Mouse (Mus musculus) bone marrow macrophage, adult 2 months (primary cell): ENCODE measurements around the gene 2410015M20Rik. TPM values are rescaled to one million over a fixed set of nuclear protein-coding genes. Genes with fewer than 3 reads are reported as not detected.
A peak's percentile ranks its signal among the peaks of the same experiment; 100 is the strongest.

Experiments used
- H3K27ac ChIP-seq: 2 replicates; pipeline ENCODE4 v1.5.1; 2012; ENCODE audit warnings: low read depth, low read length; ENCODE audit not compliant: insufficient read depth
- H3K4me1 ChIP-seq: 2 replicates; pipeline ENCODE4 v1.6.1; 2012; ENCODE audit warnings: low read length; ENCODE audit not compliant: control insufficient read depth, insufficient read depth
- H3K4me3 ChIP-seq: 2 replicates; pipeline ENCODE4 v1.5.1; 2012; ENCODE audit warnings: mild to moderate bottlenecking, low read length, moderate library complexity; ENCODE audit not compliant: insufficient read depth
- CTCF ChIP-seq: IDR thresholded peaks from 2 replicates; pipeline ENCODE4 v1.5.1; 2012; ENCODE audit warnings: low read depth, mild to moderate bottlenecking, low read length, moderate library complexity
- POLR2A ChIP-seq: IDR thresholded peaks from 2 replicates; pipeline ENCODE4 v1.6.1; 2012; ENCODE audit warnings: mild to moderate bottlenecking, low read depth, low read length, borderline replicate concordance
- polyA plus RNA-seq: library from polyadenylated mRNA; stranded (reverse); fragments of >200 nt; gene quantifications from 2 replicates; pipeline ENCODE4 v1.2.4, GENCODE M21; 2012; ENCODE audit not compliant: missing spikeins, insufficient read depth, insufficient read length

2410015M20Rik gene
- polyA plus RNA-seq, 1 experiment = 80.8 TPM

- Histone ChIP-seq H3K4me3 (peak within 1 kb of the TSS; percentile 97), H3K4me1 (peaks cover 14% of the 10 kb centered on the region), H3K27ac (no peak within 1 kb of the TSS)
- TF ChIP-seq CTCF = no peak
- TF ChIP-seq POLR2A = no peak
Measured at GRCm38 (mm10) chr17:56627530-56628277, 18.1 kb upstream of the 2410015M20Rik start, which contains the start of gene Catsperd. Gene Catsperd (plus strand): TSS chr17:56628143.

DNA sequence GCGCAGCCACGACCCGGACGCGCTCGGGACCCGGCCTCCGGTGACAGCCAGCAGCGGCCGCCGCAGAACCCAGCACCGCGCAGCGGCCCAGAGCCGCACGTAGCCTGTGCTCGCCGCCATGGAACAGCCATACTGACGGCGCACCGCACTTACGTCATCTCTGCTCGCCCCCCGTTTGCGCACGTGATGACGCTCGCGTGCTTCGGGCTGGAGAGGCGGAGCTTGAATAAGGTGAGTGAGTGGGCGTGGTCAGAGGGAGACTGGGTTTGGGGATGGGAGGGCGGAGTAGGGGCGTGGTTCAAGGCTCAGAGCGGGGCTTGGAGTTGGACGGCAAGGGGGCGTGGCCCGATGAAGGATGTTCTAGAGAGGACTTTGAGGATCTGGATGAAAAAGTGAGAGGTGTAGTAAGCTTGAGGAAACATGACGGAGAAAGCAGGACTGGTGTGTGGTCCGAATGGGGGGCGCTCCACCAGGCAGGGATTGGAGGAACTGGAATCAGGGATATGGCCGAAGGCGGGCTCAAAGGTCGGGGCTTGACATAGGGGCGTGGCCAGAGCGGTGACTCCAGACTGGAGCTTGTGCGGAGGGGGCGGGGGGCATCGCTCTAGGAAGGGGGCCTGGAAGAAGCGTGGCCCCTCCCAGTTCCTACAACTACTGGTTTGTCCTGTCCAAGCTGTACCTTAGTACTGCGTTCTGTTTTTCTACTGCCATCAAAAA, 17.3 kb upstream of the 2410015M20Rik start, which contains the start of gene Lonp1:
Gene Lonp1, minus strand, starts transcription at position 134 of the 717 bp plus-strand sequence.
- TF ChIP-seq POLR2A (no peak), CTCF (no peak)
- H3K4me1 ChIP-seq = peaks cover 14% of the 10 kb centered on the region

DNA sequence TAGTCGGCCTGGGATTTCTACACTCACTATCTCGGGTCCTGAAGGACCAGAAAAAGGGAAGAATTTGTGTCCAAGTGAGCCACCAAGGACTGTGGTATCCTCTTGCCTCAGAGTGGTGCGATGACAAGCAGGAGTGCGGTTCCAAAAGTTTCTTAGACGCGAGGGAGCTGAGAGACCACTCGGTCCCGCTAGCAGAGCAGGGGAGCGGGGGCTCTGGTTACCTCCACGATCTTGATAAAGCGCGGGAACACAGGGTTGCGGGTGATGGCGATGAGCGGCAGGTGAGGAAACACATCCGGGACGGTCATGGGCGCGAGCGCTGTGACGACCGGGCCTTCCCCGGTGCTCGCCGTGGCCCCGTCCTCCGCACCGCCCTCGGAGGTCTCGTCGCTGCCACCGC, 16.7 kb upstream of the 2410015M20Rik start:
- peak overlapping the region; percentile 97 for H3K4me3 ChIP-seq
- peak overlapping the region; percentile 35; the same call in 1 of the 2 replicates for H3K27ac ChIP-seq
- peaks cover 14% of the 10 kb centered on the region for H3K4me1 ChIP-seq
- TF ChIP-seq CTCF = no peak
- TF ChIP-seq POLR2A = no peak

More for the DNA sequence above, 17.3 kb upstream of the 2410015M20Rik start, which contains the start of gene Lonp1:
- peak within 1 kb of the TSS; percentile 97 for H3K4me3 ChIP-seq
- peak within 1 kb of the TSS; percentile 35 for H3K27ac ChIP-seq

- peak overlapping the region; percentile 97; the same call in 1 of the 2 replicates for H3K4me3 ChIP-seq
- H3K4me1 ChIP-seq = peaks cover 14% of the 10 kb centered on the region
- no peak overlapping the region for H3K27ac ChIP-seq
- TF ChIP-seq CTCF (no peak), POLR2A (no peak)
Measured at GRCm38 (mm10) chr17:56625495-56625894, 15.9 kb upstream of the 2410015M20Rik start.

- Histone ChIP-seq H3K4me1 (peaks cover 5% of the 10 kb centered on the region; the same call in 1 of the 2 replicates), H3K4me3 (no peak overlapping the region), H3K27ac (no peak overlapping the region)
- no peak for TF ChIP-seq CTCF
- no peak for TF ChIP-seq POLR2A
Measured at GRCm38 (mm10) chr17:56617628-56618027, 8.1 kb upstream of the 2410015M20Rik start.

DNA sequence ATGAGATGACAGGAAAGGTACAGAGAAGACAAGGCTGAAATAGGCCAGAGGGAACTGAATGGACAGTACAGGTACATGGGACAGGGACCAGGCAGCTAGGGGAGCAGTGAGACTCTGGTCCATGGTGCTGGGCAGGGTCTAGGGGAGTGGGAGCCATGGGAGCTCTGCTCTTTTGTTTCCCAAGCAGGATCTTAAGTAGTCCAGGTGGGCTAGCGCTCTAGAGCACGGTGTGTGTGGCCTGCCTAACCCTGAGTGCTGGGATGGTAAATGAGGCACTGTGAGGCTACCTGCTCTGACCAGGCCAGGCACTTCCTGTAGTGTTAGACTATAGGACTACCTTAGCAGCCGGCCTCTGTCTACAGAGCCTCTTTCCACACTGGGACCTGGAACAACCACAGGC, 7.2 kb upstream of the 2410015M20Rik start:
- no peak overlapping the region for H3K4me3 ChIP-seq
- TF ChIP-seq CTCF (no peak), POLR2A (no peak)
- no peak overlapping the region for H3K27ac ChIP-seq
- peaks cover 9% of the 10 kb centered on the region for H3K4me1 ChIP-seq

- TF ChIP-seq CTCF (no peak), POLR2A (no peak)
- Histone ChIP-seq H3K4me1 (peaks cover 18% of the 10 kb centered on the region), H3K4me3 (no peak overlapping the region), H3K27ac (no peak overlapping the region)
Measured at GRCm38 (mm10) chr17:56615792-56616191, 6.2 kb upstream of the 2410015M20Rik start.

DNA sequence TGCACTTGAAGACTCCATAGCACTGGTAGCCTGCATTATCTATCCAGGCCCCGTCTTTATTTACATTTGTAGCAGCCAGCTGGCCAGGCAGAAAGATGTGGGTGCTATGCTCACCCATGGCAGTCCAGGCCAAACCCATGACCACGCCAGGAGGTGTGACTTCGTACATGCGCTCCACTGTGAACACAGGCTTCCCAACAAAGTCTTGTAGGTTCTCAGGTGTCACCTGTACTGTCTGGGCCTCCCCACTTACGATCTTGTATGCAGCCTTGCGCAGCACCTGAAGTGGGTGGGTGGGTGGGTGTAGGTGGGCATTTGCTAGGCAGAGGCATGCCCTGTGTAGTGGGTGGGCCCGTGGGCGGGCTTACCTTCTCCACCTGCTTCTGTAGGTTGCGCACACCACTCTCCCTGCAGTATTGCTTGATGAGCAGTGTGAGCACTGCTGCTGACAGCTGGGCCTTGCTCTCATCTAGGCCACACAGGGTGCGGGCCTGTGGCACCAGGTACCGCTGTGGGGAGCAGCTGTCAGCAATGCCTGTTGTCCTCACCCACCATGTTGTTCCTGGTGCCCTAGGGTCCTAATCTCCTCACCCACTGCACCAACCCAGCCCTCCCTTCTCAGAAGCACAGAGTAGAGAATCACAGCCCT, 5.7 kb upstream of the 2410015M20Rik start:
- H3K27ac ChIP-seq = no peak overlapping the region
- no peak for TF ChIP-seq CTCF
- TF ChIP-seq POLR2A = no peak
- peak overlapping the region; percentile 93 for H3K4me3 ChIP-seq
- H3K4me1 ChIP-seq = peaks cover 24% of the 10 kb centered on the region

DNA sequence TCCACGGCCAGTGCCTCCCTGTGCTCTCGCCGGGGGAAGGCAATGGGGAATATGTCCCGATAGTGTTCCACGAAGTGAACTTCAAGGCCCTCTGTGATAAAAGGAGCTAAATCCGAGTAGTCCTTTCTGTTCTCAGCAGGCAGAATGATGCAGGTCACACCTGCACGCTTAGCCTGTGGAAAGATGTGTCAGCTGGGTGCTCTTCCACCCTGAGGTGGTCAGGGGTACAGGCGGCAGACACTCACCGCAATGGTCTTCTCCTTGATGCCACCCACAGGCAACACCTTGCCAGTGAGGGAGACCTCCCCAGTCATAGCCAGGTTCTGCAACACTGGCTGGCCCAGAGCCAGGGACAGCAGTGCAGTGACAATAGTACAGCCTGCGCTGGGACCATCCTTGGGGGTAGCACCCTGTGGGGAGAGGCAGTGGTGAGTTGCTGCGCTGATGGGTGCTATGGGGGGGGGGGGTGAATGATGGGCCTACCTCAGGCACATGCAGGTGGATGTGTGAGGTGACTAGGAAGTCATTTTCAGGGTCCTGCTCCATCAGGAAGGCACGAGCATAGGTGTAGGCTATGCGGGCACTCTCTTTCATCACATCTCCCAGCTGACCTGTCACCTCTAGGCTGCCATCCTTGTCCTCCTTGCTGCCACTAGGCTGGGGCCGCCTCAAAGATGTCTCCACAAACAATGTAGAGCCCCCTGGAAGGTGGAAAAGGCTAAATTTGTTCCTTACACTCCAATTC, 5.0 kb upstream of the 2410015M20Rik start:
- TF ChIP-seq POLR2A (no peak), CTCF (no peak)
- Histone ChIP-seq H3K4me3 (peak overlapping the region; percentile 93), H3K4me1 (peaks cover 24% of the 10 kb centered on the region), H3K27ac (peak overlapping the region; percentile 5; the same call in 1 of the 2 replicates)

- Histone ChIP-seq H3K4me1 (peaks cover 24% of the 10 kb centered on the region), H3K27ac (peak overlapping the region; percentile 76), H3K4me3 (peak overlapping the region; percentile 93)
Measured at GRCm38 (mm10) chr17:56613893-56614292, 4.3 kb upstream of the 2410015M20Rik start.
